Mouse (Mus musculus) liver, embryonic 16.5 days (tissue): ENCODE data around the gene Shisa9. TPM values are rescaled to one million over a fixed set of nuclear protein-coding genes. Genes with fewer than 3 reads are reported as not detected.

ENCODE experiments used
- ATAC-seq: fragments of 200-750 bp; cut with Nextera tagmentation; 2 replicates; pipeline ENCODE4 v1.8.0; 2017; ENCODE audit warnings: low read depth, mild to moderate bottlenecking, moderate number of reproducible peaks, moderate library complexity
- H3K27ac ChIP-seq: fragments of 300-500 bp; sonication (generic); 2 replicates; pipeline ENCODE4 v1.5.1; 2014; ENCODE audit warnings: mild to moderate bottlenecking, low read length
- H3K27me3 ChIP-seq: fragments of 300-500 bp; sonication (generic); 2 replicates; pipeline ENCODE4 v1.6.1; 2014; ENCODE audit warnings: low read depth, low read length, mixed read lengths; ENCODE audit not compliant: control insufficient read depth, insufficient read depth
- H3K36me3 ChIP-seq: fragments of 300-500 bp; sonication (generic); 2 replicates; pipeline ENCODE4 v1.6.1; 2014; ENCODE audit warnings: mild to moderate bottlenecking; ENCODE audit not compliant: control insufficient read depth, insufficient read depth
- H3K4me1 ChIP-seq: fragments of 300-500 bp; sonication (generic); 2 replicates; pipeline ENCODE4 v1.6.1; 2014; ENCODE audit warnings: low read depth, low read length, mixed read lengths; ENCODE audit not compliant: control insufficient read depth
- H3K4me2 ChIP-seq: fragments of 300-500 bp; sonication (generic); 2 replicates; pipeline ENCODE4 v1.6.1; 2014; ENCODE audit warnings: low read depth, low read length, mixed read lengths
- H3K4me3 ChIP-seq: fragments of 300-500 bp; sonication (generic); 2 replicates; pipeline ENCODE4 v1.5.1; 2014; ENCODE audit warnings: low read depth, mild to moderate bottlenecking, low read length
- H3K9ac ChIP-seq: fragments of 300-500 bp; sonication (generic); 2 replicates; pipeline ENCODE4 v1.6.1; 2014; ENCODE audit warnings: low read depth, low read length
- H3K9me3 ChIP-seq: fragments of 300-500 bp; sonication (generic); replicated peaks from 2 replicates; pipeline ENCODE4 v1.6.1; 2016; ENCODE audit warnings: low read length; ENCODE audit not compliant: control insufficient read depth
- WGBS: fragments of 180-500 bp; shearing (Covaris S2); extraction: QIAGEN DNeasy Blood & Tissue Kit; methylation state at CpG from one replicate; pipeline ENCODE4 v1.1.7; 2014; ENCODE audit not compliant: insufficient replicate concordance; 5-methylcytosine and 5-hydroxymethylcytosine counted together
- polyA plus RNA-seq: library from polyadenylated mRNA; unstranded; fragments of >200 nt; fragmentation: Nextera tagmentation; extraction: Ambion mirVana; gene quantifications from 2 replicates; pipeline ENCODE4 v1.2.1, GENCODE M21; 2015

Shisa9 gene
- polyA plus RNA-seq, 1 experiment from 2014 or later = 0.22 TPM

GRCm38 (mm10) chr16:12119463-12119862 is 135.6 kb downstream of the Shisa9 start:
- no peaks in the 10 kb centered on the region for H3K36me3 ChIP-seq
- H3K9ac ChIP-seq = no peak overlapping the region
- no peak overlapping the region for H3K27ac ChIP-seq
- no peak overlapping the region for H3K4me3 ChIP-seq
- no peak for ATAC-seq
- no peaks in the 10 kb centered on the region for H3K4me1 ChIP-seq
- no peaks in the 10 kb centered on the region for H3K9me3 ChIP-seq
- 49% methylated on average over 3 of the region's 3 CpGs for WGBS
- no peaks in the 10 kb centered on the region for H3K27me3 ChIP-seq
- H3K4me2 ChIP-seq = no peak overlapping the region

DNA sequence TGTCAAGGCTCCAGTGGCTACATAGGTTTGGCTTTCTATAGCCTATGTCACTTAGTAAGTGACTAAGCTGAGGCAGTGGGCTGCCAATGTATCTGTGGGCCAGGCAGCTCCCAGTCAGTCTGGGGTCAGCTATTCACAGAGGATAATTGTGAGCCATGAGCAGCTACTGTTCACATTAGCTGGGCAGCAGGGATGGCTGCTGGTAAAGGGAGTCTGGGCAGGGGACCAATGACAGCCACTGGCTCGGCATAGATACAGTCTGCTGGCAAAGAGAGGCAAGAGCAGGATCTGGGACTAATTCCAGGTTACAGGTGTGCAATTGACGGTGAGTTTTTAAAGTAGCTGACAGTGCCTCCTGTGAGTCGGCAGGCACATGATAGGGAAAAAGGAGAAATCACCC is 145.9 kb downstream of the Shisa9 start:
- H3K36me3 ChIP-seq = no peaks in the 10 kb centered on the region
- H3K9ac ChIP-seq = no peak overlapping the region
- no peak overlapping the region for H3K4me3 ChIP-seq
- 68% methylated on average over 3 of the region's 3 CpGs for WGBS
- H3K4me1 ChIP-seq = no peaks in the 10 kb centered on the region
- no peaks in the 10 kb centered on the region for H3K27me3 ChIP-seq
- no peaks in the 10 kb centered on the region; the same call in 1 of the 2 replicates for H3K9me3 ChIP-seq
- H3K4me2 ChIP-seq = no peak overlapping the region
- H3K27ac ChIP-seq = no peak overlapping the region
- ATAC-seq = no peak

GRCm38 (mm10) chr16:12146666-12147065 is 162.8 kb downstream of the Shisa9 start:
- no peak for ATAC-seq

DNA sequence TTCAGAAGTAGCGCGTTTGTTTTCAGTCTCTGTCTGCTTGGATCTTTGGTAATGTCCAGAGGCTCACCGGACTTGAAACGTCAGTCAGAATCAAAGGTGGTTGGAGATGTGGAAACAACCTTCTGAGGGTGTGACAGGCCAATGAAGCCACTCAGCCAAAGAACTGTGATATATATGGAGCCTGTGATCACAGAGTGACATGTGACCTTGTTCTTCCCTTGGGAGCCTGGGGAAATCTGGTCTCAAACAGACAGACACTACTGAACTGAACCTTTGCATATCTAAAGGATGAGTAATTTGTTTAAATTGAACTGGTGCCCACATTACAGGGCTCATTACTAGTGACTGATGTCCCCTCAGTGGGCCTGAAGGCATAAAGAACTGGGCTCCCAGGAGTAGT is 168.1 kb downstream of the Shisa9 start:
- Histone ChIP-seq H3K4me2 (no peak overlapping the region), H3K4me1 (no peaks in the 10 kb centered on the region), H3K27ac (no peak overlapping the region), H3K4me3 (no peak overlapping the region), H3K36me3 (no peaks in the 10 kb centered on the region), H3K27me3 (no peaks in the 10 kb centered on the region), H3K9me3 (no peaks in the 10 kb centered on the region), H3K9ac (no peak overlapping the region)
- no peak for ATAC-seq
- WGBS = 69% methylated on average over 4 of the region's 4 CpGs

More at GRCm38 (mm10) chr16:12146666-12147065, 162.8 kb downstream of the Shisa9 start:
- no peak overlapping the region for H3K27ac ChIP-seq
- no peaks in the 10 kb centered on the region for H3K4me1 ChIP-seq
- no peaks in the 10 kb centered on the region for H3K36me3 ChIP-seq
- no peak overlapping the region for H3K4me3 ChIP-seq
- no peak overlapping the region for H3K4me2 ChIP-seq
- H3K9me3 ChIP-seq = no peaks in the 10 kb centered on the region
- H3K9ac ChIP-seq = no peak overlapping the region
- H3K27me3 ChIP-seq = no peaks in the 10 kb centered on the region

DNA sequence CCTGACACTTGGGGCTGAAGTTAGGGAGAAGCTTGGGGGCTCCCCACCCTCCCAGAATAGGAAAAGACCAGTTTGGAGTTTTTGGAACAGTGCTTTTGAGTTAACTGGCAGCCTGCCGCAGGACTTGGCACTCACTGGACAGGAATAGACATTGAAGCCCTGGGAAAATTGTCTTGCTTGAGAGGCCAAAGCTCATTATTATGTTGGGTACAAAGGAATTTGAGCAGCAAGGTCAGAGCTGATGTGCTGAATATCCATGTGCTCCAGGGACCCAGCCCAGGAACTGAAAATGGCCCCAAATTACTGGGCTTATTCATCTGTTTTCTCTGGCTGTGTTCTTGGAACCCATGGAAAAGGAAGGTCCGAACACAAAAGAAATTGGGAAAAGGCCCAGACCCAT is 170.6 kb downstream of the Shisa9 start:
- H3K4me3 ChIP-seq = no peak overlapping the region
- H3K27ac ChIP-seq = no peak overlapping the region
- H3K27me3 ChIP-seq = no peaks in the 10 kb centered on the region
- H3K9ac ChIP-seq = no peak overlapping the region
- no peaks in the 10 kb centered on the region for H3K36me3 ChIP-seq
- no peak overlapping the region for H3K4me2 ChIP-seq
- H3K9me3 ChIP-seq = no peaks in the 10 kb centered on the region
- WGBS = 71% methylated on average over 2 of the region's 2 CpGs
- ATAC-seq = no peak
- H3K4me1 ChIP-seq = no peaks in the 10 kb centered on the region

GRCm38 (mm10) chr16:12173482-12174041 is 189.6 kb downstream of the Shisa9 start:
- WGBS = 54% methylated on average over 1 of the region's 1 CpGs
- Histone ChIP-seq H3K4me3 (no peak overlapping the region), H3K4me1 (no peaks in the 10 kb centered on the region), H3K9ac (no peak overlapping the region), H3K36me3 (no peaks in the 10 kb centered on the region), H3K9me3 (no peaks in the 10 kb centered on the region), H3K4me2 (no peak overlapping the region), H3K27me3 (no peaks in the 10 kb centered on the region), H3K27ac (no peak overlapping the region)
- ATAC-seq = no peak

- Histone ChIP-seq H3K36me3 (no peaks in the 10 kb centered on the region), H3K27ac (no peak overlapping the region), H3K4me2 (no peak overlapping the region), H3K9ac (no peak overlapping the region), H3K4me3 (no peak overlapping the region), H3K9me3 (no peaks in the 10 kb centered on the region), H3K27me3 (no peaks in the 10 kb centered on the region), H3K4me1 (no peaks in the 10 kb centered on the region)
- ATAC-seq = no peak
- WGBS = 50% methylated on average over 2 of the region's 2 CpGs
Measured at GRCm38 (mm10) chr16:12178031-12178430, 194.1 kb downstream of the Shisa9 start.

GRCm38 (mm10) chr16:12189739-12190138 is 205.8 kb downstream of the Shisa9 start:
- no peaks in the 10 kb centered on the region for H3K9me3 ChIP-seq
- no peak overlapping the region for H3K4me3 ChIP-seq
- H3K4me2 ChIP-seq = no peak overlapping the region
- ATAC-seq = no peak
- no peaks in the 10 kb centered on the region for H3K27me3 ChIP-seq
- H3K27ac ChIP-seq = no peak overlapping the region
- WGBS = 46% methylated on average over 2 of the region's 2 CpGs
- no peaks in the 10 kb centered on the region for H3K36me3 ChIP-seq
- H3K4me1 ChIP-seq = no peaks in the 10 kb centered on the region
- H3K9ac ChIP-seq = no peak overlapping the region

- Histone ChIP-seq H3K4me2 (no peak overlapping the region), H3K9ac (no peak overlapping the region), H3K4me3 (no peak overlapping the region), H3K36me3 (no peaks in the 10 kb centered on the region), H3K9me3 (no peaks in the 10 kb centered on the region), H3K27me3 (no peaks in the 10 kb centered on the region), H3K4me1 (no peaks in the 10 kb centered on the region), H3K27ac (no peak overlapping the region)
- ATAC-seq = no peak
- WGBS = 79% methylated on average over 4 of the region's 4 CpGs
Measured at GRCm38 (mm10) chr16:12196841-12197240, 212.9 kb downstream of the Shisa9 start.
